Comparison of ENCODE assay signal across 10 mouse cellular contexts in genomic region chr9:98697155-98697554, GRCm38 (mm10).
DNase-seq lines count a peak whose midpoint lies in the region; ATAC-seq and TF ChIP-seq lines count a peak whose summit lies in the region.
"Had no signal": no experiment of that assay in that cellular context is flagged by ENCODE, and none has a peak within 500 bp of the region (broad histone marks: within the 10 kb centered on the region; RNA-seq: fewer than 3 reads in every experiment).

No protein-coding gene starts in this region.

- H3K4me3 ChIP-seq in hindbrain, postnatal 0 days (ENCODE audit: low read length): no peak overlapping the region
- no peak overlapping the region for H3K4me3 ChIP-seq in hindbrain, embryonic 12.5 days
- no peak overlapping the region for H3K4me3 ChIP-seq in neural tube, embryonic 11.5 days (ENCODE audit: low read depth, low read length)
- H3K4me3 ChIP-seq in neural tube, embryonic 15.5 days (replicated peaks): no peak overlapping the region
- H3K4me3 ChIP-seq: forebrain, embryonic 13.5 days; neural tube, embryonic 12.5 days had no signal

- H3K9me3 ChIP-seq in hindbrain, postnatal 0 days (ENCODE audit: low read length): no peaks in the 10 kb centered on the region
- no peaks in the 10 kb centered on the region for H3K9me3 ChIP-seq in hindbrain, embryonic 12.5 days (replicated peaks)
- no peaks in the 10 kb centered on the region for H3K9me3 ChIP-seq in neural tube, embryonic 11.5 days (ENCODE audit: control insufficient read depth, low read length)
- no peaks in the 10 kb centered on the region for H3K9me3 ChIP-seq in neural tube, embryonic 15.5 days (replicated peaks)
- H3K9me3 ChIP-seq: forebrain, embryonic 13.5 days; neural tube, embryonic 12.5 days had no signal

- TF ChIP-seq CTCF in hindbrain, postnatal 0 days (IDR thresholded peaks at IDR 0.05; ENCODE audit: low read depth): peak; percentile 24

- no peaks in the 10 kb centered on the region for H3K27me3 ChIP-seq in hindbrain, postnatal 0 days (ENCODE audit: insufficient read depth, low read length)
- no peaks in the 10 kb centered on the region for H3K27me3 ChIP-seq in hindbrain, embryonic 12.5 days
- no peaks in the 10 kb centered on the region for H3K27me3 ChIP-seq in neural tube, embryonic 11.5 days (ENCODE audit: control insufficient read depth, insufficient read depth, low read length)
- no peaks in the 10 kb centered on the region for H3K27me3 ChIP-seq in neural tube, embryonic 15.5 days (replicated peaks)
- H3K27me3 ChIP-seq: forebrain, embryonic 13.5 days; neural tube, embryonic 12.5 days had no signal

- no peak for DNase-seq in hindbrain, postnatal 0 days (ENCODE audit: low spot score)
- peak; percentile 25 for DNase-seq in neural tube, embryonic 11.5 days (ENCODE audit: low spot score)
- DNase-seq in ZHBTc4 (ENCODE audit: low read depth, low spot score): peak; percentile 68
- DNase-seq in mesoderm, embryonic 11.5 days (ENCODE audit: low read depth, low spot score): peak; percentile 20
- DNase-seq in Muller cell, postnatal 12 days (ENCODE audit: inconsistent ontology term): no peak
- DNase-seq: cerebellum, adult 2 months had no signal

- H3K27ac ChIP-seq in hindbrain, postnatal 0 days: no peak overlapping the region
- no peak overlapping the region for H3K27ac ChIP-seq in hindbrain, embryonic 12.5 days
- no peak overlapping the region for H3K27ac ChIP-seq in neural tube, embryonic 11.5 days (ENCODE audit: low read depth, low read length)
- H3K27ac ChIP-seq in neural tube, embryonic 15.5 days (replicated peaks): no peak overlapping the region
- H3K27ac ChIP-seq: forebrain, embryonic 13.5 days; neural tube, embryonic 12.5 days had no signal

- WGBS in hindbrain, postnatal 0 days: 40% methylated on average over 7 of the region's 7 CpGs
- 39% methylated on average over 7 of the region's 7 CpGs for WGBS in hindbrain, embryonic 12.5 days
- WGBS in neural tube, embryonic 11.5 days: 47% methylated on average over 7 of the region's 7 CpGs
- WGBS in neural tube, embryonic 15.5 days: 43% methylated on average over 7 of the region's 7 CpGs

- no peaks in the 10 kb centered on the region for H3K4me1 ChIP-seq in hindbrain, postnatal 0 days (ENCODE audit: insufficient read depth, low read length)
- no peaks in the 10 kb centered on the region for H3K4me1 ChIP-seq in hindbrain, embryonic 12.5 days
- no peaks in the 10 kb centered on the region for H3K4me1 ChIP-seq in neural tube, embryonic 11.5 days (ENCODE audit: control insufficient read depth, insufficient read depth, low read length)
- H3K4me1 ChIP-seq in neural tube, embryonic 15.5 days: no peaks in the 10 kb centered on the region
- H3K4me1 ChIP-seq: forebrain, embryonic 13.5 days; neural tube, embryonic 12.5 days had no signal

- no peak overlapping the region for H3K9ac ChIP-seq in hindbrain, postnatal 0 days (replicated peaks; ENCODE audit: low read length)
- H3K9ac ChIP-seq in hindbrain, embryonic 12.5 days: no peak overlapping the region
- no peak overlapping the region for H3K9ac ChIP-seq in neural tube, embryonic 11.5 days (ENCODE audit: low read length)
- H3K9ac ChIP-seq in neural tube, embryonic 15.5 days (replicated peaks): no peak overlapping the region
- H3K9ac ChIP-seq: forebrain, embryonic 13.5 days; neural tube, embryonic 12.5 days had no signal

- no peak for ATAC-seq in hindbrain, postnatal 0 days
- no peak for ATAC-seq in hindbrain, embryonic 12.5 days (ENCODE audit: low FRiP score)
- ATAC-seq in neural tube, embryonic 11.5 days (ENCODE audit: insufficient read depth, low FRiP score, low TSS enrichment): no peak
- no peak for ATAC-seq in neural tube, embryonic 15.5 days (ENCODE audit: low FRiP score)
- ATAC-seq: forebrain, embryonic 13.5 days had no signal

- no peak overlapping the region for H3K4me2 ChIP-seq in hindbrain, postnatal 0 days (ENCODE audit: low read depth, low read length)
- no peak overlapping the region for H3K4me2 ChIP-seq in hindbrain, embryonic 12.5 days (replicated peaks)
- no peak overlapping the region for H3K4me2 ChIP-seq in neural tube, embryonic 11.5 days (ENCODE audit: low read depth)
- no peak overlapping the region for H3K4me2 ChIP-seq in neural tube, embryonic 15.5 days
- H3K4me2 ChIP-seq: forebrain, embryonic 13.5 days; neural tube, embryonic 12.5 days had no signal

- H3K36me3 ChIP-seq in hindbrain, postnatal 0 days (ENCODE audit: insufficient read depth, low read length): no peaks in the 10 kb centered on the region
- no peaks in the 10 kb centered on the region for H3K36me3 ChIP-seq in hindbrain, embryonic 12.5 days
- H3K36me3 ChIP-seq in neural tube, embryonic 11.5 days (ENCODE audit: control insufficient read depth, insufficient read depth, low read length): no peaks in the 10 kb centered on the region
- no peaks in the 10 kb centered on the region for H3K36me3 ChIP-seq in neural tube, embryonic 15.5 days
- H3K36me3 ChIP-seq: neural tube, embryonic 12.5 days had no signal

Comparison
In these comparisons a context has a peak if more than half of its experiments do, and no peak if none do; other contexts are left out.
1. DNase-seq: peak in neural tube, embryonic 11.5 days (single experiment), ZHBTc4 (single experiment) and mesoderm, embryonic 11.5 days (single experiment); none in hindbrain, postnatal 0 days (single experiment) and Muller cell, postnatal 12 days (single experiment).